21 mouse cellular contexts compared by ENCODE assay signal in the genomic region with DNA sequence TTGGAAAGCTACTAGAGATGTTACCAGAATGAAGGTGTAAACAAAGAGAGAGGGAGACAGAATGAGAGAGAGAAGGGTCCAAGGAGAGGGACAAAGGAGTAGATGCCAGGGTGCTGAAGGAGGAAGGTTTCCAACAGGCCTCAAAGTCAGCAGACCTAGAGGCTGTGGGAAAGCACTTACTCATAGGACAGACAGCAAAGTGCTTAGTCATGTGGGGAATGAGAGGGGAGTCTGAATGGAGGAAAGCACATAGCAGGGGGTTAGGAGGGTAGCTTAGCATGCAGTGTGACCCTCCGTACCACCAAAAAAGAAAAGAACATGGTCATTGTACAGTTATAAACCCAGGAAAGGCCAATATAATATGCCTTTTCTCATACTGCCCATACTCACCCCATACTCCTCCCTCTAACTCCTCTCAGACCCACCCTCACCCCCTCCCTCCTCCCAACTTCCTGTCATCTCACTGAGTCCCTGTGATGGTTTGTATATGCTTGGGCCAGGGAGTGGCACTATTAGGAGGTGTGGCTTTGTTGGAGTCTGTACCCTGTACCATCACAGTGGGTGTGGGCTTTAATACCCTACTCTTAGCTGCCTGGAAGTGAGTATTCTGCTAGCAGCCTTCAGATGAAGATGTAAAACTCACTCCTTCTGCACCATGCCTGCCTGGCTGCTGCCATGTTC.
DNase-seq lines count a peak whose midpoint lies in the region; ATAC-seq and TF ChIP-seq lines count a peak whose summit lies in the region.
"Had no signal": no experiment of that assay in that cellular context is flagged by ENCODE, and none has a peak within 500 bp of the region (broad histone marks: within the 10 kb centered on the region; RNA-seq: fewer than 3 reads in every experiment).

No protein-coding gene starts in this region.

- H3K79me2 ChIP-seq in MEL (ENCODE audit: control insufficient read depth, insufficient read depth, low read length, poor library complexity) = no peaks in the 10 kb centered on the region

- TF ChIP-seq CTCF in lung, adult 2 months (IDR thresholded peaks at IDR 0.05; ENCODE audit: insufficient read depth, low read length) = no peak
- TF ChIP-seq CTCF in MEL (IDR thresholded peaks at IDR 0.05 in 2 of 3, conservative IDR thresholded peaks at IDR 0.05 in 1 of 3; ENCODE audit: control insufficient read depth in 1 of 3, insufficient read depth in 1 of 3, low read depth in 2 of 3, low read length in 3 of 3, poor library complexity in 1 of 3, severe bottlenecking in 1 of 3) = no peak

- H3K9me3 ChIP-seq in lung, embryonic 16.5 days (ENCODE audit: control insufficient read depth, low read length) = no peaks in the 10 kb centered on the region
- no peaks in the 10 kb centered on the region for H3K9me3 ChIP-seq in MEL (replicated peaks; ENCODE audit: insufficient read depth, low read length)
- no peaks in the 10 kb centered on the region for H3K9me3 ChIP-seq in liver, embryonic 15.5 days (replicated peaks)
- H3K9me3 ChIP-seq: embryonic facial prominence, embryonic 12.5 days; forebrain, embryonic 15.5 days; kidney, embryonic 15.5 days; limb, embryonic 13.5 days; midbrain, embryonic 13.5 days; neural tube, embryonic 12.5 days had no signal

- no peak for TF ChIP-seq POLR2A in lung, adult 2 months (IDR thresholded peaks at IDR 0.05; ENCODE audit: borderline replicate concordance, extremely low read depth, low read depth, low read length)
- no peak for TF ChIP-seq POLR2A in MEL (IDR thresholded peaks at IDR 0.05; ENCODE audit: control insufficient read depth in 1 of 2, insufficient read depth in 1 of 2, low read depth in 1 of 2, low read length in 2 of 2, poor library complexity in 1 of 2)

- H3K4me3 ChIP-seq in lung, embryonic 16.5 days (ENCODE audit: low read length) = no peak overlapping the region
- no peak overlapping the region for H3K4me3 ChIP-seq in lung, adult 2 months (replicated peaks; ENCODE audit: extremely low read depth, low read depth, low read length)
- H3K4me3 ChIP-seq in MEL (ENCODE audit: control insufficient read depth in 1 of 2, insufficient read depth in 1 of 2, low read depth in 2 of 2, low read length in 2 of 2) = no peak overlapping the region
- no peak overlapping the region for H3K4me3 ChIP-seq in liver, embryonic 15.5 days (replicated peaks)
- H3K4me3 ChIP-seq: embryonic facial prominence, embryonic 12.5 days; forebrain, embryonic 15.5 days; kidney, embryonic 15.5 days; limb, embryonic 13.5 days; midbrain, embryonic 13.5 days; neural tube, embryonic 12.5 days had no signal

- 94% methylated on average over 1 of the region's 1 CpGs for whole genome bisulfite sequencing in lung, embryonic 16.5 days
- 91% methylated on average over 1 of the region's 1 CpGs for WGBS in lung, adult 2 months
- WGBS in liver, embryonic 15.5 days (ENCODE audit: insufficient replicate concordance) = 89% methylated on average over 1 of the region's 1 CpGs

- peak; percentile 34; the same call in 1 of the 2 replicates for ATAC-seq in lung, embryonic 16.5 days (ENCODE audit: low read depth)
- peak; percentile 71 for ATAC-seq in liver, embryonic 15.5 days (ENCODE audit: insufficient read depth)
- ATAC-seq: forebrain, embryonic 15.5 days; midbrain, embryonic 13.5 days had no signal

- TF ChIP-seq RAD21 in MEL (IDR thresholded peaks at IDR 0.05; ENCODE audit: low read depth, low read length) = no peak

- H3K4me2 ChIP-seq in lung, embryonic 16.5 days (ENCODE audit: low read depth, low read length) = no peak overlapping the region
- H3K4me2 ChIP-seq in liver, embryonic 15.5 days = no peak overlapping the region
- H3K4me2 ChIP-seq: embryonic facial prominence, embryonic 12.5 days; forebrain, embryonic 15.5 days; heart, embryonic 11.5 days; hindbrain, embryonic 14.5 days; kidney, embryonic 15.5 days; limb, embryonic 13.5 days; midbrain, embryonic 13.5 days; neural tube, embryonic 12.5 days had no signal

- H3K36me3 ChIP-seq in lung, embryonic 16.5 days (ENCODE audit: control insufficient read depth, insufficient read depth, low read length) = no peaks in the 10 kb centered on the region
- peaks cover 0 to 10% of the 10 kb centered on the region in 2 experiments; a peak in 2 of 4 replicates for H3K36me3 ChIP-seq in MEL (ENCODE audit: control insufficient read depth in 1 of 2, insufficient read depth in 2 of 2, low read length in 2 of 2)
- 0 out of 2 replicates have a peak, but pooled peaks cover 12% of the 10 kb centered on the region for H3K36me3 ChIP-seq in liver, embryonic 15.5 days (replicated peaks)
- H3K36me3 ChIP-seq: embryonic facial prominence, embryonic 12.5 days; forebrain, embryonic 15.5 days; kidney, embryonic 15.5 days; limb, embryonic 13.5 days; midbrain, embryonic 13.5 days; neural tube, embryonic 12.5 days had no signal

- no peaks in the 10 kb centered on the region for H3K27me3 ChIP-seq in lung, embryonic 16.5 days (ENCODE audit: control insufficient read depth, insufficient read depth, low read depth, low read length)
- no peaks in the 10 kb centered on the region for H3K27me3 ChIP-seq in MEL (ENCODE audit: control insufficient read depth in 1 of 2, insufficient read depth in 2 of 2, low read length in 2 of 2)
- no peaks in the 10 kb centered on the region for H3K27me3 ChIP-seq in liver, embryonic 15.5 days
- H3K27me3 ChIP-seq: embryonic facial prominence, embryonic 12.5 days; forebrain, embryonic 15.5 days; kidney, embryonic 15.5 days; limb, embryonic 13.5 days; midbrain, embryonic 13.5 days; neural tube, embryonic 12.5 days had no signal

- H3K9ac ChIP-seq in lung, embryonic 16.5 days (ENCODE audit: low read length) = no peak overlapping the region
- H3K9ac ChIP-seq in MEL (ENCODE audit: control insufficient read depth, low read depth, low read length, poor library complexity, severe bottlenecking) = no peak overlapping the region
- no peak overlapping the region for H3K9ac ChIP-seq in liver, embryonic 15.5 days
- H3K9ac ChIP-seq: embryonic facial prominence, embryonic 12.5 days; forebrain, embryonic 15.5 days; hindbrain, embryonic 14.5 days; kidney, embryonic 15.5 days; limb, embryonic 13.5 days; midbrain, embryonic 13.5 days; neural tube, embryonic 12.5 days had no signal

- no peak overlapping the region for H3K27ac ChIP-seq in lung, embryonic 16.5 days (ENCODE audit: low read length)
- no peak overlapping the region for H3K27ac ChIP-seq in MEL (ENCODE audit: control insufficient read depth, low read depth, low read length)
- H3K27ac ChIP-seq in liver, embryonic 15.5 days (replicated peaks) = no peak overlapping the region; the same call in 1 of the 2 replicates
- H3K27ac ChIP-seq: embryonic facial prominence, embryonic 12.5 days; forebrain, embryonic 15.5 days; hindbrain, embryonic 14.5 days; kidney, embryonic 15.5 days; limb, embryonic 13.5 days; macrophage; midbrain, embryonic 13.5 days; neural tube, embryonic 12.5 days; stomach, postnatal 0 days had no signal

- no peak for TF ChIP-seq EP300 in MEL (IDR thresholded peaks at IDR 0.05; ENCODE audit: low read depth in 1 of 2, low read length in 2 of 2)

- DNase-seq in lung, adult 2 months = no peak
- DNase-seq in 416B (ENCODE audit: low read depth) = peak; percentile 43
- peak; percentile 22 for DNase-seq in MEL (ENCODE audit: low read depth, low spot score)
- DNase-seq in spleen, postnatal 14 days (ENCODE audit: low spot score in 2 of 2) = no peak
- DNase-seq in cerebellum, postnatal 36 days = no peak
- DNase-seq: adrenal gland, postnatal 10 days; cerebellum, adult 9-10 months; kidney, postnatal 4 days; right cerebral cortex, postnatal 4 days had no signal

- H3K4me1 ChIP-seq in lung, embryonic 16.5 days (replicated peaks; ENCODE audit: control insufficient read depth, insufficient read depth, low read length) = no peaks in the 10 kb centered on the region
- no peaks in the 10 kb centered on the region for H3K4me1 ChIP-seq in lung, adult 2 months (ENCODE audit: control insufficient read depth, insufficient read depth, low read length)
- no peaks in the 10 kb centered on the region for H3K4me1 ChIP-seq in MEL (ENCODE audit: control insufficient read depth in 1 of 2, insufficient read depth in 2 of 2, low read length in 2 of 2)
- no peaks in the 10 kb centered on the region for H3K4me1 ChIP-seq in liver, embryonic 15.5 days (replicated peaks)
- H3K4me1 ChIP-seq: forebrain, embryonic 15.5 days; kidney, embryonic 15.5 days; midbrain, embryonic 13.5 days; neural tube, embryonic 12.5 days had no signal

TF ChIP-seq in MEL, 35 proteins besides CTCF, POLR2A, EP300 and RAD21:
- no peak for TF ChIP-seq ZKSCAN1 (IDR thresholded peaks at IDR 0.05; ENCODE audit: low read depth, low read length)
- TF ChIP-seq USF2 (IDR thresholded peaks at IDR 0.05; ENCODE audit: borderline replicate concordance in 1 of 2, insufficient read depth in 1 of 2, low read depth in 1 of 2, low read length in 2 of 2) = no peak
- no peak for TF ChIP-seq USF1 (IDR thresholded peaks at IDR 0.05; ENCODE audit: low read depth, low read length)

Comparison
In these comparisons a context has a peak if more than half of its experiments do, and no peak if none do; other contexts are left out.
1. DNase-seq: peak in 416B (single experiment) and MEL (single experiment); none in lung, adult 2 months (single experiment), spleen, postnatal 14 days (0 of 2) and cerebellum, postnatal 36 days (0 of 2).